Mouse (Mus musculus): ENCODE results near the gene Clic1.

- TF ChIP-seq CTCF (IDR thresholded peaks at IDR 0.05; ENCODE audit: low read depth) (no peak), EP300 (IDR thresholded peaks at IDR 0.05; ENCODE audit: low read depth) (no peak)
Observed at GRCm38 (mm10) chr17:35085208-35085865, 35.6 kb downstream of the Clic1 start, which contains the start of gene Ly6g6f.

Data from liver, postnatal 0 days (tissue).